Mouse (Mus musculus) MEL (cell line): ENCODE data around the gene Hdac7. TPM values are rescaled to one million over a fixed set of nuclear protein-coding genes. Genes with fewer than 3 reads are reported as not detected.
A peak's percentile ranks its signal among the peaks of the same experiment; 100 is the strongest.

Experiments
- DNase-seq: peaks from one replicate; pipeline ENCODE4 v3.0.0; 2011; ENCODE audit warnings: low read depth, low spot score
- H3K27ac ChIP-seq: 2 replicates; pipeline ENCODE4 v1.5.1; 2012; ENCODE audit warnings: low read depth, mild to moderate bottlenecking, control low read depth, low read length, moderate library complexity; ENCODE audit not compliant: control insufficient read depth
- H3K27me3 ChIP-seq, 2 experiments: fragments of 150-350 bp in 1 of 2; sonication (generic) in 1 of 2; 2 replicates each; pipeline ENCODE4 v1.6.1; 2012; ENCODE audit warnings: low read length in 2 of 2, mild to moderate bottlenecking in 2 of 2, improper control_type of control experiment in 1 of 2, moderate library complexity in 1 of 2; ENCODE audit not compliant: insufficient read depth in 2 of 2, control insufficient read depth in 1 of 2
- H3K36me3 ChIP-seq, 2 experiments: 2 replicates each; pipeline ENCODE4 v1.6.1; 2012 to 2014; ENCODE audit warnings: low read length in 2 of 2, improper control_type of control experiment in 1 of 2, inconsistent platforms in 1 of 2, mild to moderate bottlenecking in 1 of 2; ENCODE audit not compliant: insufficient read depth in 2 of 2, control insufficient read depth in 1 of 2
- H3K4me1 ChIP-seq, 2 experiments: fragments of 150-350 bp in 1 of 2; sonication (generic) in 1 of 2; 2 replicates each; pipeline ENCODE4 v1.6.1; 2012; ENCODE audit warnings: low read length in 2 of 2, improper control_type of control experiment in 1 of 2, mild to moderate bottlenecking in 1 of 2; ENCODE audit not compliant: insufficient read depth in 2 of 2, control insufficient read depth in 1 of 2
- H3K4me3 ChIP-seq, 2 experiments: fragments of 150-350 bp in 1 of 2; sonication (generic) in 1 of 2; 2 replicates each; pipeline ENCODE4 v1.5.1; 2012; ENCODE audit warnings: low read depth in 2 of 2, low read length in 2 of 2, mild to moderate bottlenecking in 2 of 2, moderate library complexity in 2 of 2, control low read depth in 1 of 2, improper control_type of control experiment in 1 of 2; ENCODE audit not compliant: control insufficient read depth in 1 of 2, insufficient read depth in 1 of 2
- H3K79me2 ChIP-seq: 2 replicates; pipeline ENCODE4 v1.6.1; 2012; ENCODE audit warnings: mild to moderate bottlenecking, low read length, moderate library complexity; ENCODE audit not compliant: control insufficient read depth, poor library complexity, insufficient read depth
- H3K9ac ChIP-seq: 2 replicates; pipeline ENCODE4 v1.6.1; 2012; ENCODE audit warnings: low read depth, mild to moderate bottlenecking, control low read depth, low read length, moderate library complexity; ENCODE audit not compliant: control insufficient read depth, poor library complexity, severe bottlenecking
- H3K9me3 ChIP-seq: fragments of 150-350 bp; sonication (generic); replicated peaks from 2 replicates; pipeline ENCODE4 v1.6.1; 2012; ENCODE audit warnings: mild to moderate bottlenecking, low read length, improper control_type of control experiment, moderate library complexity; ENCODE audit not compliant: insufficient read depth
- CHD1 ChIP-seq: IDR thresholded peaks from 2 replicates; pipeline ENCODE4 v1.6.1; 2012; ENCODE audit warnings: low read depth, mild to moderate bottlenecking, inconsistent platforms, low read length, improper control_type of control experiment
- CHD2 ChIP-seq: IDR thresholded peaks from 2 replicates; pipeline ENCODE4 v1.6.1; 2011; ENCODE audit warnings: low read length, improper control_type of control experiment
- CTCF ChIP-seq, 3 experiments: IDR thresholded peaks in 2 of 3; conservative IDR thresholded peaks in 1 of 3; 2 replicates each; pipeline ENCODE4 v1.5.1; 2011 to 2012; ENCODE audit warnings: low read length in 3 of 3, low read depth in 2 of 3, mild to moderate bottlenecking in 2 of 3, improper control_type of control experiment in 1 of 3, inconsistent platforms in 1 of 3, mixed read lengths in 1 of 3, moderate library complexity in 1 of 3; ENCODE audit not compliant: control insufficient read depth in 1 of 3, insufficient read depth in 1 of 3, poor library complexity in 1 of 3, severe bottlenecking in 1 of 3
- ELF1 ChIP-seq: IDR thresholded peaks from 2 replicates; pipeline ENCODE4 v1.6.1; 2014; ENCODE audit warnings: low read depth, mild to moderate bottlenecking, inconsistent platforms, low read length, improper control_type of control experiment, moderate library complexity
- GABPA ChIP-seq: IDR thresholded peaks from 2 replicates; pipeline ENCODE4 v1.6.1; 2012; ENCODE audit warnings: low read depth, mild to moderate bottlenecking, inconsistent platforms, low read length, improper control_type of control experiment, moderate library complexity
- KAT2A ChIP-seq: conservative IDR thresholded peaks from 2 replicates; pipeline ENCODE4 v1.6.1; 2012; ENCODE audit warnings: low read depth, low read length, improper control_type of control experiment, inconsistent platforms
- MAFK ChIP-seq: IDR thresholded peaks from 2 replicates; pipeline ENCODE4 v1.6.1; 2011; ENCODE audit warnings: low read depth, mild to moderate bottlenecking, low read length, improper control_type of control experiment, borderline replicate concordance
- MAX ChIP-seq: IDR thresholded peaks from 2 replicates; pipeline ENCODE4 v1.6.1; 2011; ENCODE audit warnings: low read length, improper control_type of control experiment
- MYB ChIP-seq: IDR thresholded peaks from 2 replicates; pipeline ENCODE4 v1.6.1; 2011; ENCODE audit warnings: mild to moderate bottlenecking, low read depth, low read length, improper control_type of control experiment
- MYC ChIP-seq: IDR thresholded peaks from 2 replicates; pipeline ENCODE4 v1.6.1; 2011; ENCODE audit warnings: low read depth, mild to moderate bottlenecking, low read length, improper control_type of control experiment, moderate library complexity
- NELFE ChIP-seq: IDR thresholded peaks from 2 replicates; pipeline ENCODE4 v1.6.1; 2011; ENCODE audit warnings: low read depth, low read length, improper control_type of control experiment
- POLR2A ChIP-seq, 2 experiments: IDR thresholded peaks; 2 replicates each; pipeline ENCODE4 v1.6.1; 2011 to 2012; ENCODE audit warnings: low read length in 2 of 2, mild to moderate bottlenecking in 2 of 2, control low read depth in 1 of 2, improper control_type of control experiment in 1 of 2, low read depth in 1 of 2, moderate library complexity in 1 of 2; ENCODE audit not compliant: control insufficient read depth in 1 of 2, insufficient read depth in 1 of 2, poor library complexity in 1 of 2
- POLR2AphosphoS2 ChIP-seq: IDR thresholded peaks from 2 replicates; pipeline ENCODE4 v1.6.1; 2011; ENCODE audit warnings: low read length, improper control_type of control experiment
- POLR2AphosphoS5 ChIP-seq: IDR thresholded peaks from 2 replicates; pipeline ENCODE4 v1.6.1; 2012; ENCODE audit warnings: low read depth, borderline replicate concordance, mild to moderate bottlenecking, inconsistent platforms, low read length, moderate library complexity, mixed read lengths
- RAD21 ChIP-seq: IDR thresholded peaks from 2 replicates; pipeline ENCODE4 v1.6.1; 2011; ENCODE audit warnings: mild to moderate bottlenecking, low read depth, low read length, improper control_type of control experiment
- UBTF ChIP-seq: IDR thresholded peaks from 2 replicates; pipeline ENCODE4 v1.6.1; 2012; ENCODE audit warnings: low read depth, mild to moderate bottlenecking, inconsistent platforms, low read length, improper control_type of control experiment, moderate library complexity, borderline replicate concordance; ENCODE audit not compliant: insufficient read depth
- ZKSCAN1 ChIP-seq: IDR thresholded peaks from 2 replicates; pipeline ENCODE4 v1.6.1; 2012; ENCODE audit warnings: low read depth, mild to moderate bottlenecking, inconsistent platforms, low read length, improper control_type of control experiment, moderate library complexity
- polyA plus RNA-seq, 2 experiments: library from polyadenylated mRNA; stranded (reverse) in 1 of 2; unstranded in 1 of 2; fragments of >175 nt in 1 of 2; fragments of >200 nt in 1 of 2; gene quantifications; 2 replicates each; pipeline versions ENCODE4 v1.2.1 to v1.2.4; 2012; ENCODE audit warnings: low replicate concordance in 2 of 2, low read depth in 1 of 2; ENCODE audit not compliant: insufficient read length in 2 of 2, insufficient read depth in 1 of 2, missing spikeins in 1 of 2
- total RNA-seq: library from RNA; depleted of rRNA; stranded (reverse); fragments of 300-350 nt; gene quantifications from 2 replicates; pipeline ENCODE4 v1.2.3, GENCODE M21; 2012

Gene Hdac7
- total and polyA plus RNA-seq, 3 experiments = 100 to 389 TPM; not detected in 1

DNA sequence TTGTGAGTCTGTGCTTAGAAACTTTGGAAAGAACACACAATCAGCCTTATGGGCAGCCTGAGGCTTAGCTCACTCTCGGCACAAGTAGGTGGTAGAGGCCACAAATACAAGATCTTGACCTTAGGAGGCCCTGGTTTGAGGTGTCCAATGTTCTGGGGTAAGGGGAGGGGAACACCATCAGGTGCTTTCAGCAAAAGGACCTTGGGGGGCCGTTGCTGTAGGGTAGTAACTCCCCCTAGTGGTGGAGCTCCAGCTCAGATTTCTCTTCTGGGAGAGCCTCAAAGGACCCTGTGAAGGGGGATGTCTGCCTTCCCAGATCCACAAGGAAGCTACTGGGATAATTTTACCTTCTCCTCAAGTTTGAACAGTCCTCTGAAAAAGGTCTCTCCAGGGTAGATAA lies 6.1 kb upstream of the Hdac7 start:
- DNase-seq = peak; percentile 86
- TF ChIP-seq CHD2 = no peak
- TF ChIP-seq CTCF (IDR thresholded peaks at IDR 0.05 in 2 of 3, conservative IDR thresholded peaks at IDR 0.05 in 1 of 3; ENCODE audit: control insufficient read depth in 1 of 3, insufficient read depth in 1 of 3, low read depth in 2 of 3, low read length in 3 of 3, poor library complexity in 1 of 3, severe bottlenecking in 1 of 3) = peak in 2 of 3 experiments; percentile 75 to 88; a peak in 4 of 6 replicates
- no peak for TF ChIP-seq MAX
- Histone ChIP-seq H3K79me2 (peaks cover 48% of the 10 kb centered on the region), H3K4me1 (peaks cover 14 to 46% of the 10 kb centered on the region in 2 experiments), H3K4me3 (peak overlapping the region; percentile 4 to 10; a peak in 2 of 4 replicates), H3K27me3 (no peaks in the 10 kb centered on the region), H3K9ac (peak overlapping the region; percentile 44), H3K27ac (peak overlapping the region; percentile 90), H3K36me3 (peaks cover 1 to 35% of the 10 kb centered on the region in 2 experiments; a peak in 3 of 4 replicates), H3K9me3 (no peaks in the 10 kb centered on the region)

- peak overlapping the region; percentile 85 for H3K9ac ChIP-seq
- H3K27me3 ChIP-seq = no peaks in the 10 kb centered on the region
- peaks cover 0 to 40% of the 10 kb centered on the region in 2 experiments; a peak in 3 of 4 replicates for H3K36me3 ChIP-seq
- peak overlapping the region; percentile 93 for H3K27ac ChIP-seq
- peak overlapping the region; percentile 62 to 72 for H3K4me3 ChIP-seq
- peaks cover 50% of the 10 kb centered on the region for H3K79me2 ChIP-seq
- TF ChIP-seq GABPA (no peak), MYC (no peak), CTCF (IDR thresholded peaks at IDR 0.05 in 2 of 3, conservative IDR thresholded peaks at IDR 0.05 in 1 of 3; ENCODE audit: control insufficient read depth in 1 of 3, insufficient read depth in 1 of 3, low read depth in 2 of 3, low read length in 3 of 3, poor library complexity in 1 of 3, severe bottlenecking in 1 of 3) (peak in 2 of 3 experiments; percentile 76 to 89; a peak in 4 of 6 replicates), POLR2A (IDR thresholded peaks at IDR 0.05; ENCODE audit: control insufficient read depth in 1 of 2, insufficient read depth in 1 of 2, low read depth in 1 of 2, low read length in 2 of 2, poor library complexity in 1 of 2) (0 out of 4 replicates have a peak, but pooled peaks of 1 of the 2 experiments have one; percentile 62), UBTF (no peak), ELF1 (no peak), POLR2AphosphoS5 (0 out of 2 replicates have a peak, but pooled peaks have one; percentile 4)
- no peaks in the 10 kb centered on the region for H3K9me3 ChIP-seq
- peaks cover 14 to 54% of the 10 kb centered on the region in 2 experiments for H3K4me1 ChIP-seq
- peak; percentile 99 for DNase-seq
Observed at GRCm38 (mm10) chr15:97849116-97849911, 5.0 kb upstream of the Hdac7 start.

GRCm38 (mm10) chr15:97847866-97848265 lies 3.6 kb upstream of the Hdac7 start:
- peak overlapping the region; percentile 72 to 77 for H3K4me3 ChIP-seq
- no peak for TF ChIP-seq POLR2AphosphoS2
- TF ChIP-seq NELFE = no peak
- no peak for TF ChIP-seq UBTF
- no peak for TF ChIP-seq KAT2A
- TF ChIP-seq ZKSCAN1 = no peak
- TF ChIP-seq MAFK = no peak
- TF ChIP-seq MYB = no peak
- no peak; a peak in 1 of 4 replicates for TF ChIP-seq POLR2A (IDR thresholded peaks at IDR 0.05; ENCODE audit: control insufficient read depth in 1 of 2, insufficient read depth in 1 of 2, low read depth in 1 of 2, low read length in 2 of 2, poor library complexity in 1 of 2)
- TF ChIP-seq CHD1 = no peak
- TF ChIP-seq RAD21 = no peak
- TF ChIP-seq, all 39 proteins: peak for 0
- Histone ChIP-seq H3K4me1 (peaks cover 14 to 54% of the 10 kb centered on the region in 2 experiments), H3K27ac (peak overlapping the region; percentile 99), H3K9me3 (no peaks in the 10 kb centered on the region), H3K79me2 (peaks cover 61% of the 10 kb centered on the region), H3K9ac (peak overlapping the region; percentile 85), H3K27me3 (no peaks in the 10 kb centered on the region), H3K36me3 (peaks cover 0 to 41% of the 10 kb centered on the region in 2 experiments; a peak in 3 of 4 replicates)
- peak; percentile 85 for DNase-seq
